Mouse (Mus musculus): Measurements from ENCODE around the gene Bcl9.

The Bcl9 gene

DNA sequence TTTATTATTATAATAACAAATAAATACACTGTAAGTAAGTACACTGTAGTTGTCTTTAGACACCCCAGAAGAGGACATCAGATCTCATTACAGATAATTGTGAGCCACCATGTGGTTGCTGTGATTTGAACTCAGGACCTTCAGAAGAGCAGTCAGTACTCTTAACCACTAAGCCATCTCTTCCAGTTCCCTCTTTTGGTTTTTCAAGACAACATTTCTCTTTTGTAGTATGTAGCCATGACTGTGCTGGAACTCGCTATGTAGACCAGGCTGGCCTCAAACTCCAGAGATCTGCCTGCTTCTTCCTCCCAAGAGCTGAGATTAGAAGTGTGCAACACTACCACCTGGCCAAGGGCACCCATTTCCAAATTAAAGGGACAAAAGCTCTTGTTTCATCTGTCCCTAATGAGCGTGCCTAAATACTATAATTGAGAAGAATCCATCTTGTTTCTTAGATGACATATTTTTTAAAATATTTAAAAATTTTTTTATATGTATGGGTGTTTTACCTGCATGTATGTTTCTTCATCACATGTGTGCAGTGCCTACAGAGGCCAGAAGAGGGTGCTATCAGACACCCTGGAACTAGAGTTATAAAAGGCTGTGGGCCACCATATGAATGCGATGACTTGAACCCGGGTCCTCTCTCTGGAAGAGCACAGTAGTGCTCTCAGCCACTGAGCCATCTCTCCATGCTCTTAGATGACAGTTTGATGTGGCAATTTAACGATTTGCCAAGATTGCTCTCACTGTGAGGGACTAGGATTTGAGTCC, 66.9 kb downstream of the Bcl9 start:
- DNase-seq, result no peak

- DNase-seq, result no peak
Observed at GRCm38 (mm10) chr3:97228457-97228856, 69.3 kb downstream of the Bcl9 start.

DNA sequence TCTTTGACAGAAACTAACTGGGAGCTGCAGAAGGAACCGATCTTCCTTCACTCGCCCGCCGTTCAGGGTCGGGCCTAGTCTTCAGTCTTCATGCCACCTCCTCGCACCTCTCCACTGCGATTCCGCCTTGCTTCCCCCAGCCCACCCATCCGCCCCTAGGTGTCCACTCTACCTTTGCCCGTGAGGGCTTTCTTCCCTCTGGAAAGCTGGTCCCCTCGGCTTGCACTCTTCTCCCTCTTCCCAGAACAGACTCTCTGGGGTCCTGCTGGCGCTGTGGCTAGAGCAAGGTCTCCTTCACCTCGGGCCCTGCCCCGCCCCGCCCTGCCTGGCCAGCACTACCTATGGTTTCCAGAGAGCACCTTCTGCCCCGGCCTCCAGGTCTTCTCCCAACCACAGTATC, 69.7 kb downstream of the Bcl9 start:
- no peak for DNase-seq

- DNase-seq, result peak; percentile 92 to 94
Observed at GRCm38 (mm10) chr3:97227259-97228005, 70.3 kb downstream of the Bcl9 start.

DNA sequence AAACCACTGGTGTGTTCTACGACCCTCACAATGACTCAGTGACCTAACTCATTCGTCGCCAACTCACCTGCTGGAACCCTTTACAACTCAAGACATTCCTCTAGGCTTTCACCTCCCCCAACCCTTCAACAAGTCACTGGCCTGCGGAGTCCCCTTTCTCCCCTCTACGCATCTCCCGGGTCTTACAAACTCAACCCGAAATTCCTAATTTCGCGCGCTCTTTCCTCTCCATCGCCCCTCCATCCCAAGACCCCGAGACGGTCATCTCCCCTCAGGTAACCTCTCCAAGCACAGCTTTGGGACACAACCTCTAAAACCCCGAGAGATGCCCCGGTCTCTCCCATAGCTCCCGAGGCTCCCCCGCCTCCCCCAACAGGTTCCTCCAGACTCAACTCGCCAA, 71.0 kb downstream of the Bcl9 start:
- no peak for DNase-seq

DNA sequence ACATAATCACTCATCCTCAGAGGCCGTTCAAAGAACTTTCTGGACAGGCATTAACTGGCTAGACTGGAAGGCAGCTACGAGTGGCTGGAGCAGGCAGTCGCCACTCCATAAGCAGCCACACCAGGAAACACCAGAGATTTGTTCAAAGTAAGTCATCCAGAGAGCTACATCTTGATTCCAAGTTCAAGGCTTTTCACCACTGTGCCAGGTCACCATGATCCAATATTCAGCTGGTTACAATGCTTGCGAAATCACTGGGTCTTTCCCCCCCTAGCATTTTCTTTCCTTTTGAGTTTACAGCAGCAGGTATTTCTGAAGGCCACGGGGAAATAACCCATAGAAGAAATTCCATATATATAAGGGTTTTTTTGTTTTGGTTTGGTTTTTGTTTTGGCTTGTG, 72.5 kb downstream of the Bcl9 start:
- no peak for DNase-seq

- no peak for DNase-seq
Observed at GRCm38 (mm10) chr3:97223261-97223660, 74.5 kb downstream of the Bcl9 start.

- no peak for DNase-seq
Observed at GRCm38 (mm10) chr3:97215526-97215925, 82.2 kb downstream of the Bcl9 start.

DNA sequence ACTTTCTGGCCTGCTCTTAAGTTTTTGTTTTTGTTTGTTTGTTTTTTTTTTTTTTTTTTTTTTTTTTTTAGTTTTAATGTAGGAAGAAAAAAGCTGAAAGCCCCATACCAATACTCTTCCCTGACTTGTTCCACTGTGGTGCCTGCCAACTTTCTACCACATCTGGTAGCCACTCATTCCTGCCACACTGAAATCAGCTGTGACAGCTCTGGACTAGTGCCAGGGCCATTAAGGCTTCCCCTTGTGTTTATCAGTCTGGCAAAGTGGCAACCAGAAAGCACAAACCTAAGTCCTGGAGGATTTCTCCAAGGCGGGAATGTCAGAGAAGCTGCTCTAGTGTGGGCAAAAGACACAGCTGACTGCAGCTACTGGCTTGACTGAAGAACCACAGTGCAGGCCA, 83.3 kb downstream of the Bcl9 start:
- DNase-seq, result no peak

DNA sequence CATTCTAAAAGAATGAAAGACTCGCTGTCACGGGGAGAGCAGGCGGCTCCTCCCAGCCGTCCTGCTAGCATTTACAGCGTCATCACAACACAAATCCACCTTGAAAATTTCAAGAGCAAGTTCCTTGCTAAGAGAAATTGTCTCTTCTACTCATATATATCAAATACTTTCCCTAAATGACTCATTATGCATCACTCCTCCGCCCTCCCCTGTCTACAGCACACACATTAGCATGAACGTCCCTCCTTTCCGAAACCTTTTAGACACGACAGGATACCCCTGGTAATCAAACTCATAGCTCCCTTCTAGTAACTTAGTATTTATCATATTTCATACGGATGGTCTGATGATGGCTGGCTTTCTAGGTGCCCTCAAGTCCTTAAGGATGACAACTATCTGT, 83.8 kb downstream of the Bcl9 start:
- DNase-seq, result no peak

- DNase-seq, result no peak
Observed at GRCm38 (mm10) chr3:97211177-97211576, 86.5 kb downstream of the Bcl9 start.

DNA sequence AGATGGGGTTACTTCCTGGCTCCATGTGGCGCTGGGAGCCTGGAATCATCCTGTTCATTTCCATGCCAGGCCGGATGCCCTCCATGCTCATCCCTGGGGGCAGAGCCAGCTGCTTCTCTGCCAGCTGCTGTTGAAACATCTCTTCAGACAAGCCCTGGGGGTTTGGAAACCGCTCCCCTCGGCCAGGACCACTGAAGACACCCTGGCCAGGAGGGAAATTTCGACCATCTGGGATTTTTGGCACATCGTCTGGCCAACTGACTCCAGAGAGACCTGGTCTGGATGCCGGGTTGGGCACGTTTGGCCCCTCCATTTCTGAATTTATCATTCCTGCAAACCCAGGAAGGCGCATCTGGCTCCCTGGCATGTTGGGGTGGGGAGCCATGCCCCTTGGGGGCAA, 88.4 kb downstream of the Bcl9 start:
- no peak for DNase-seq

DNA sequence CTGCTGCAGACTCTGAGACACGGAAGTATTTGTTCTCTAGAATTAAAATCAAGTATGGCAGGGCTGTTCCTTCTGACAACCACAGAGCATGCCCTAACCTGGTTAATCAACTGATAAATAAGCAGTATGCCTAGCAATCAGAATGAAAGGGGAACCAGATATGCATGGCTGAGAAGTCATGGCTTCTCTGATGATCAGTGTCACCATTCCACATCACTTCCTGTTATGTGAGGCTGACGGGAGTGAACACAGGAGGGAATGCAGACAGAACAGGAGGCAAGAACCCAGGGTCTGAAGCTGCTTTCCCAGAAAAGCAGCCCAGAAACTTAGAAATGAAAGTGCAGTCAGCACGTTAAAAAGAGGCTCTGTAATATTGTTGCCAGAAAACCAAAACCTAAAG, 91.2 kb downstream of the Bcl9 start:
- no peak for DNase-seq

GRCm38 (mm10) chr3:97203880-97204279, 93.8 kb downstream of the Bcl9 start:
- DNase-seq, result peak; percentile 53 to 62

GRCm38 (mm10) chr3:97201943-97202342, 95.8 kb downstream of the Bcl9 start:
- peak; percentile 38 to 58 for DNase-seq

DNA sequence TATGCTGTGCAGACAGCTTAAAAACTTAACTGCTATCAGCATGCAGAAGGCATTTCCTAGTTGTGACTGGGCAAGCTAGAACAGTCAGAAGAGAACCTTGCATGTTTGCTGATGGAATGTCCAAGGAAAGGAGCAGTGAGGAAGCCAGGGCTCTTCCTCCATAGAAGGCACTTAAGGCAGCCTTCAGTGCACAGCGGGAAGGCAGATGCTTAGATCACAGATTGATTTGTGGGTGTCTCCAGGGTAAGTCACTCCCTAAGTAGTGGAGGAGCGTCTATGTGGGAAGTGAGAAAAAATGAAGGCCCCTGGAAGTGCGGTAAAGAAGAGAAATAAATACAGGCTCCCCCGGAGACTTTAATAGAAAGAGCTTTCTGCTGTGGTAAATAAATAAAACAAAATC, 98.5 kb downstream of the Bcl9 start:
- no peak for DNase-seq

DNA sequence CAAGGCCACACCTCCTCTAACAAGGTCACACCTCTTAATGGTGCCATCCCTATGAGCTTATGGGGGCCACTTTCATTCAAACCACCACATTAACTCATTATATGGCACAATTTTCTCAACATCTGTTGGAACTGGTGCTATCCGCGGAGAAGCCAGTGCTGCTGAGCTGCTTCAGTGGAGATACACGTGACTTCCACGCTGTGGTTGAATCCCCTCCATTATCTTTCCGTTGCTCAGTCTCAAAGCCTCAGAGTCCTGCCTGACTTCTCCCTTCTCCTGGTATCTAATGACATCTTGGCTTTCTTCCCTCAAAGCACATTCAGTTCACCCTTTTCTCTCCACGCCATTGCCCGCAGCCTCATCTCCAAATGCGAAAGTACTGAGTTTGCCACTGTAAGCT, 101.1 kb downstream of the Bcl9 start:
- DNase-seq, result no peak

GRCm38 (mm10) chr3:97185098-97185860, 112.4 kb downstream of the Bcl9 start:
- DNase-seq, result peak in 1 of 2 experiments; percentile 61

- DNase-seq, result no peak
Observed at GRCm38 (mm10) chr3:97183810-97184209, 113.9 kb downstream of the Bcl9 start.

DNA sequence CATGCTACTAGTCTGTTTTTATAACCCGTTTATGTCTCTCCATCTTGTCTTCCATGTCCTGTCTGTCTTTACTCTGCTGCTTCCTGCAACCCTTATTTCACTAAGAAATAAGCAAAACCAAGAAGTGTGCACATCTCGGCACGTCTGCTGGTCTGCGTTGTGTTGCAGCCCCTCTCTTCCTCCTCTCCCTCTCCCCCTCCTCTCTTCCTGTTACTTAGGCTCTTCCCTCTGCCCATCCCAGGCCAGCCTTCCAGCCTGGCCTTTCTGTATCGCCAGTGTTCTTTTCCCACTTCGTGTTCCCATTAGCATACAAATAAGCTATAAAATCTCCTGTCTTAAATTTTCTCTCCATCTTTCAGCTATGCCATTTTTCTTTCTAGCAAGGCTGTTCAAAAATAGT, 117.2 kb downstream of the Bcl9 start:
- DNase-seq, result no peak

DNA sequence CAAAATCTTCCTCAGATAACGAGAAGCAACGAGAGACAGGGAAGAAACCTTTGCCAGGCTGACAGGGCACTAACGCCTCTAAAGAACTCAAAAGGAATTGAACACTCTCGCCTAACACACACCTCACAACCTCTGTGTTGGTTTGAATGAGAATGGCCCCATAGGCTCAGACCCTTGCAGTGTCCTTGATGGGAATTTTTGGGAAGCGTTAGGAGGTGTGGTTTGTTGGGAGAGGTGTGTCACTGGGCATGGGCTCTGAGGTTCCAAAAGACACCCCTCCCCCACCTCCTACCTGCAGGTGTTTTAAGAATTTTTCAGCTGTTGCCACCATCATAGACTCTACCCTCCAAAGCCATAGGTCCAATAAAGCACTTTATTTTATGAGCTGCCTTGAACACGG, 118.8 kb downstream of the Bcl9 start:
- DNase-seq, result no peak

GRCm38 (mm10) chr3:97172632-97173031, 125.1 kb downstream of the Bcl9 start:
- DNase-seq, result no peak

GRCm38 (mm10) chr3:97172231-97172630, 125.5 kb downstream of the Bcl9 start:
- no peak for DNase-seq

- no peak for DNase-seq
Observed at GRCm38 (mm10) chr3:97171531-97171930, 126.2 kb downstream of the Bcl9 start.

Data from spleen, adult 18-20 months (tissue).